Mouse (Mus musculus): ENCODE data around the gene Apobec2. TPM values are rescaled to one million over a fixed set of nuclear protein-coding genes. Genes with fewer than 3 reads are reported as not detected.

Gene Apobec2
- total and polyA plus RNA-seq, 3 experiments = 0.21 to 0.70 TPM; not detected in 1

DNA sequence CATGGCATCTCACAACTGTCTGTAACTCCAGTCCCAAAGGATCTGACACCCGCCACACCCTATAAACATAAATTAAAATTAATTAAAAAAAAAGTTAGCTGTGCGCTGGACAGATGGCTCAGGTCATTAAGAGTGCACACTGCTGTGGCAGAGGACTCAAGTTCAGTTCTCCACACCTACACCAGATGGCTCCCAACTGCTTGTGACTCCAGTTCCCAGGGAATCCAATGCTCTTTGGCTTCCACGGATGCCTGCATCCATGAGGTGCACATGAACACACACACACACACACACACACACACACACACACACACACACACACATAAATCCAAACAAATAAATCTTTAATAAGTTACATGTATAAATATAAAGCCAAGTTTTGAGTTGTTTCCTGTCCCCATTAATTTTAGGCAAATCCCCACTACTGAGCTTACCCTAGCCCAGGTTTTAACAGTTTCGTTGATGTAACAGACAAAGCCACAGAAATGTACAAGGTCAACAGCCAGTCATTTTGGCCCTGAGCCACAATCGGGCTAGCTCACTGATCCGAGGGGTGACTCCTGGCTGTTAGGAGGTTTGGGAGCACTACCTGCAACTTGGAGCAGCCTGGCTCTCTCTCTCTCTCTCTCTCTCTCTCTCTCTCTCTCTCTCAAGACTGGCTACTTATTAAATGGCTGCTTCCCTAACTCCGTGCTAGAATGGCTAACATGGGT lies 10.2 kb upstream of the Apobec2 start:
- H3K9me3 ChIP-seq (replicated peaks; ENCODE audit: low read length) = no peaks in the 10 kb centered on the region
- H3K9ac ChIP-seq (ENCODE audit: insufficient read depth, low read depth) = no peak overlapping the region
- no peaks in the 10 kb centered on the region for H3K27me3 ChIP-seq (replicated peaks)
- in situ Hi-C loops (cut with MboI; ENCODE audit: low pct_ligation_motif_present, low pct_unique_long_range_greater_than_20kb, low sequenced_read_pairs) = no loop called here
- DNase-seq (ENCODE audit: extremely low read depth) = no peak
- peaks cover 0 to 5% of the 10 kb centered on the region in 2 experiments; a peak in 2 of 4 replicates for H3K4me1 ChIP-seq (ENCODE audit: control insufficient read depth in 1 of 2, insufficient read depth in 2 of 2)
- H3K79me2 ChIP-seq (replicated peaks; ENCODE audit: control insufficient read depth, extremely low read depth, insufficient read depth, poor library complexity, severe bottlenecking) = no peaks in the 10 kb centered on the region
- TF ChIP-seq ELF1 (IDR thresholded peaks at IDR 0.05; ENCODE audit: low read depth, low read length) = no peak
- no peak for TF ChIP-seq EP300 (IDR thresholded peaks at IDR 0.05; ENCODE audit: low read length)
- TF ChIP-seq POLR2A (IDR thresholded peaks at IDR 0.05; ENCODE audit: low read depth, low read length) = no peak
- no peak for TF ChIP-seq USF2 (conservative IDR thresholded peaks at IDR 0.05; ENCODE audit: low read depth, low read length)
- TF ChIP-seq GABPA (IDR thresholded peaks at IDR 0.05; ENCODE audit: insufficient replicate concordance, low read depth, low read length) = no peak
- no peak for TF ChIP-seq JUN (IDR thresholded peaks at IDR 0.05; ENCODE audit: insufficient read depth, low read depth, low read length)
- TF ChIP-seq UBTF (IDR thresholded peaks at IDR 0.05; ENCODE audit: low read depth, low read length) = no peak
- H3K27ac ChIP-seq (ENCODE audit: insufficient read depth, low read depth) = no peak overlapping the region
- dilution Hi-C loops (cut with MboI; ENCODE audit: extremely low pct_ligation_motif_present, extremely low pct_unique_long_range_greater_than_20kb, low sequenced_read_pairs) = no loop called here
- no peaks in the 10 kb centered on the region for H3K36me3 ChIP-seq (replicated peaks in 1 of 2; ENCODE audit: control insufficient read depth in 1 of 2, insufficient read depth in 1 of 2, low read length in 1 of 2)
- no peak overlapping the region for H3K4me3 ChIP-seq (replicated peaks in 1 of 3; ENCODE audit: low read depth in 2 of 3, low read length in 2 of 3, poor library complexity in 1 of 3)
- no peak overlapping the region for H3K4me2 ChIP-seq (ENCODE audit: insufficient read depth, low read depth, poor library complexity, severe bottlenecking)

DNA sequence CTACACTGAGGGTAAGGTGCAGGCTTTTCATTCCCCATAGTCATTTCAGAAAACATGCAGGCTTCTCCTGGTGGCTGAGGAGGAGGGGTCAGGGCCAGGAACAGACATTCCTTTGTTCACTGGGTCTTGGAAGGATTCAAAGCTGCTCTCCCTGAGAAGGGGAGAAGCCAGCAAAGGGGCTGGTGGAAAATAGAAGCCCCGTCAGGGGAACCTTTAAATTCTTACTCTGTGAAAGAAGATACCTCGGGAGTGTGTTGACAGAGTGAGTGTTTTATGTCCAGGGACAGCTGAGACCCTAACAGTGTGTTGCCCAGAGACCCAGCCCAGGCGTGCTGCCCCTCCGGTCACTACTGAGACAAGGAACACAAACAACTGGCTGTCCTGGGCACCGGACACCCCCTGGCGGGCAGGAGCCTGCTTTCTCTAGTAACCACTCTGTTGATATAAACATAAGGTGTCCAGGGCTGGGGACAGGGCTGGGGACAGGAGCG lies 4.7 kb upstream of the Apobec2 start:
- no peak overlapping the region for H3K4me2 ChIP-seq (ENCODE audit: insufficient read depth, low read depth, poor library complexity, severe bottlenecking)
- H3K27ac ChIP-seq (ENCODE audit: insufficient read depth, low read depth) = no peak overlapping the region

DNA sequence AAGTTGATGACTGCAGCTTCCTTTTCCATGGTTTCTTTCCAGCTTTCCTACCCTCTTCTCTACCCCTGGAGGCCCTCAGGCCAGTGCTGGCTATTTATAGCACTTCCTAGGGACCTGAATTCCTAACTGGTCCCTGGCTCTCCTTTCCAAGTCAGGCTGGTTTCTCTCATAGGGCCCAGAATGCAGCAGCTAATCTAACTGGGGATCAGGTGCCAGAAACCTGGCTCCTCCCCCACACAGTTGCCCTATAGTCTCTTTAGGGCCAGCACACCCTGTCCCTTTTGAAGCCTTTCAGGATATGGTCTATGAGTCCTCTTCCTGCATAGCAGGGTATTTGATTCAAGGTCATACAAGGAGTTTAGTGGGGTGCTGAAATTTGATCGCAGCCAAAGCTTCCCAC lies 3.8 kb upstream of the Apobec2 start:
- H3K4me2 ChIP-seq (ENCODE audit: insufficient read depth, low read depth, poor library complexity, severe bottlenecking) = no peak overlapping the region
- no peak overlapping the region for H3K4me3 ChIP-seq (replicated peaks in 1 of 3; ENCODE audit: low read depth in 2 of 3, low read length in 2 of 3, poor library complexity in 1 of 3)
- no peaks in the 10 kb centered on the region for H3K9me3 ChIP-seq (replicated peaks; ENCODE audit: low read length)
- no peak overlapping the region for H3K27ac ChIP-seq (ENCODE audit: insufficient read depth, low read depth)
- dilution Hi-C loops (cut with MboI; ENCODE audit: extremely low pct_ligation_motif_present, extremely low pct_unique_long_range_greater_than_20kb, low sequenced_read_pairs) (no loop called here), in situ Hi-C loops (cut with MboI; ENCODE audit: low pct_ligation_motif_present, low pct_unique_long_range_greater_than_20kb, low sequenced_read_pairs) (no loop called here)
- DNase-seq (ENCODE audit: extremely low read depth) = no peak
- no peaks in the 10 kb centered on the region for H3K79me2 ChIP-seq (replicated peaks; ENCODE audit: control insufficient read depth, extremely low read depth, insufficient read depth, poor library complexity, severe bottlenecking)
- no peaks in the 10 kb centered on the region for H3K36me3 ChIP-seq (replicated peaks in 1 of 2; ENCODE audit: control insufficient read depth in 1 of 2, insufficient read depth in 1 of 2, low read length in 1 of 2)
- TF ChIP-seq JUND (conservative IDR thresholded peaks at IDR 0.05; ENCODE audit: low read depth, low read length) (no peak), BHLHE40 (IDR thresholded peaks at IDR 0.05; ENCODE audit: low read depth, low read length) (no peak), ZNF384 (IDR thresholded peaks at IDR 0.05; ENCODE audit: low read depth, low read length) (no peak), E2F4 (IDR thresholded peaks at IDR 0.05; ENCODE audit: insufficient replicate concordance, low read depth, low read length) (no peak), MEF2A (IDR thresholded peaks at IDR 0.05; ENCODE audit: borderline replicate concordance, low read depth, low read length) (no peak), MAFK (IDR thresholded peaks at IDR 0.05; ENCODE audit: insufficient replicate concordance, low read length) (no peak)
- H3K4me1 ChIP-seq (ENCODE audit: control insufficient read depth in 1 of 2, insufficient read depth in 2 of 2) = peaks cover 0 to 3% of the 10 kb centered on the region in 2 experiments; a peak in 1 of 4 replicates
- H3K27me3 ChIP-seq (replicated peaks) = peaks cover 2% of the 10 kb centered on the region
- no peak overlapping the region for H3K9ac ChIP-seq (ENCODE audit: insufficient read depth, low read depth)

More for the DNA sequence above, 4.7 kb upstream of the Apobec2 start:
- no peaks in the 10 kb centered on the region for H3K79me2 ChIP-seq (replicated peaks; ENCODE audit: control insufficient read depth, extremely low read depth, insufficient read depth, poor library complexity, severe bottlenecking)
- dilution Hi-C loops (cut with MboI; ENCODE audit: extremely low pct_ligation_motif_present, extremely low pct_unique_long_range_greater_than_20kb, low sequenced_read_pairs) (no loop called here), in situ Hi-C loops (cut with MboI; ENCODE audit: low pct_ligation_motif_present, low pct_unique_long_range_greater_than_20kb, low sequenced_read_pairs) (no loop called here)
- no peak for DNase-seq (ENCODE audit: extremely low read depth)
- peaks cover 0 to under 1% of the 10 kb centered on the region in 2 experiments; a peak in 1 of 4 replicates for H3K4me1 ChIP-seq (ENCODE audit: control insufficient read depth in 1 of 2, insufficient read depth in 2 of 2)
- H3K4me3 ChIP-seq (replicated peaks in 1 of 3; ENCODE audit: low read depth in 2 of 3, low read length in 2 of 3, poor library complexity in 1 of 3) = no peak overlapping the region
- H3K9ac ChIP-seq (ENCODE audit: insufficient read depth, low read depth) = no peak overlapping the region
- H3K27me3 ChIP-seq (replicated peaks) = peaks cover 2% of the 10 kb centered on the region
- H3K36me3 ChIP-seq (replicated peaks in 1 of 2; ENCODE audit: control insufficient read depth in 1 of 2, insufficient read depth in 1 of 2, low read length in 1 of 2) = no peaks in the 10 kb centered on the region
- H3K9me3 ChIP-seq (replicated peaks; ENCODE audit: low read length) = no peaks in the 10 kb centered on the region
- TF ChIP-seq GABPA (IDR thresholded peaks at IDR 0.05; ENCODE audit: insufficient replicate concordance, low read depth, low read length) (no peak), USF1 (IDR thresholded peaks at IDR 0.05; ENCODE audit: low read depth, low read length) (no peak), MAFK (IDR thresholded peaks at IDR 0.05; ENCODE audit: insufficient replicate concordance, low read length) (no peak), JUND (conservative IDR thresholded peaks at IDR 0.05; ENCODE audit: low read depth, low read length) (no peak), POLR2A (IDR thresholded peaks at IDR 0.05; ENCODE audit: low read depth, low read length) (no peak), JUN (IDR thresholded peaks at IDR 0.05; ENCODE audit: insufficient read depth, low read depth, low read length) (no peak), SIN3A (IDR thresholded peaks at IDR 0.05; ENCODE audit: low read length) (no peak), ZNF384 (IDR thresholded peaks at IDR 0.05; ENCODE audit: low read depth, low read length) (no peak), SMC3 (IDR thresholded peaks at IDR 0.05; ENCODE audit: low read depth, low read length) (no peak), NELFE (IDR thresholded peaks at IDR 0.05; ENCODE audit: low read depth, low read length) (no peak)
